Mouse (Mus musculus) liver, adult 2 months (tissue): ENCODE data around the gene Gps1. TPM values are rescaled to one million over a fixed set of nuclear protein-coding genes. Genes with fewer than 3 reads are reported as not detected.

Experiments used
- DNase-seq: peaks from one replicate; pipeline ENCODE4 v3.0.0-alpha.2; 2011; ENCODE audit warnings: low read depth, low spot score; ENCODE audit errors: extremely low read depth
- H3K27ac ChIP-seq: fragments of 200-500 bp; replicated peaks from 2 replicates; pipeline ENCODE4 v1.5.1; 2012; ENCODE audit warnings: low read depth, mild to moderate bottlenecking, control low read depth, inconsistent platforms, low read length; ENCODE audit not compliant: insufficient read depth
- H3K27me3 ChIP-seq: fragments of 200-500 bp; 2 replicates; pipeline ENCODE4 v1.6.1; 2012; ENCODE audit warnings: mild to moderate bottlenecking, moderate library complexity, low read length, inconsistent platforms; ENCODE audit not compliant: control insufficient read depth, insufficient read depth
- H3K36me3 ChIP-seq: fragments of 200-500 bp; 2 replicates; pipeline ENCODE4 v1.6.1; 2012; ENCODE audit warnings: low read length, inconsistent platforms; ENCODE audit not compliant: control insufficient read depth, insufficient read depth
- H3K4me1 ChIP-seq: fragments of 200-500 bp; 2 replicates; pipeline ENCODE4 v1.6.1; 2011; ENCODE audit warnings: low read length; ENCODE audit not compliant: control insufficient read depth, insufficient read depth
- H3K4me3 ChIP-seq: fragments of 200-500 bp; 2 replicates; pipeline ENCODE4 v1.5.1; 2011; ENCODE audit warnings: low read depth, mild to moderate bottlenecking, control low read depth, low read length, moderate library complexity; ENCODE audit not compliant: insufficient read depth
- H3K79me2 ChIP-seq: fragments of 200-500 bp; 2 replicates; pipeline ENCODE4 v1.6.1; 2012; ENCODE audit warnings: inconsistent platforms, mild to moderate bottlenecking, low read length, moderate library complexity; ENCODE audit not compliant: control insufficient read depth, insufficient read depth
- H3K9ac ChIP-seq: fragments of 200-500 bp; 2 replicates; pipeline ENCODE4 v1.6.1; 2012; ENCODE audit warnings: low read depth, mild to moderate bottlenecking, control low read depth, inconsistent platforms, low read length
- CTCF ChIP-seq: fragments of 200-500 bp; IDR thresholded peaks from 2 replicates; pipeline ENCODE4 v1.5.1; 2011; ENCODE audit warnings: low read depth, low read length, control low read depth
- POLR2A ChIP-seq: fragments of 200-500 bp; IDR thresholded peaks from 2 replicates; pipeline ENCODE4 v1.6.1; 2011; ENCODE audit warnings: low read length, control low read depth; ENCODE audit not compliant: insufficient read depth; ENCODE audit errors: extremely low read depth
- WGBS: fragments of 180-500 bp; shearing (Covaris S2); methylation state at CpG from one replicate; pipeline ENCODE4 v1.1.7; 2018; 5-methylcytosine and 5-hydroxymethylcytosine counted together
- polyA plus RNA-seq: library from polyadenylated mRNA; depleted of rRNA; stranded (reverse); fragments of >200 nt; gene quantifications from 2 replicates; pipeline ENCODE4 v1.2.3, GENCODE M21; 2012
- total RNA-seq: library from RNA; depleted of rRNA; stranded (reverse); fragments of >200 nt; gene quantifications from 2 replicates; pipeline ENCODE4 v1.2.3, GENCODE M21; 2014

Gps1 gene
- total and polyA plus RNA-seq, 2 experiments, result 81.9 to 97.9 TPM

- Histone ChIP-seq H3K79me2 (peaks cover 15% of the 10 kb centered on the region), H3K9ac (peak within 1 kb of the TSS; percentile 88), H3K4me3 (peak within 1 kb of the TSS; percentile 90), H3K27ac (peak within 1 kb of the TSS; percentile 67), H3K27me3 (no peaks in the 10 kb centered on the region), H3K4me1 (peaks cover 15% of the 10 kb centered on the region), H3K36me3 (peaks cover 16% of the 10 kb centered on the region)
- 1% methylated on average over 59 of the region's 59 CpGs for WGBS
- peak; percentile 84 for DNase-seq
- TF ChIP-seq POLR2A, result peak; percentile 55
- no peak for TF ChIP-seq CTCF
Measured at GRCm38 (mm10) chr11:120795756-120796613, 11.9 kb downstream of the Gps1 start, which contains the start of gene Dus1l. TSS of gene Dus1l (minus strand) at chr11:120796403.

- H3K27me3 ChIP-seq, result no peaks in the 10 kb centered on the region
- no peak for DNase-seq
- TF ChIP-seq CTCF, result no peak
- no peak for TF ChIP-seq POLR2A
- WGBS, result 40% methylated on average over 8 of the region's 8 CpGs
- H3K9ac ChIP-seq, result peak overlapping the region; percentile 47
- peaks cover 11% of the 10 kb centered on the region for H3K36me3 ChIP-seq
- peaks cover 15% of the 10 kb centered on the region for H3K4me1 ChIP-seq
- peaks cover 15% of the 10 kb centered on the region for H3K79me2 ChIP-seq
- no peak overlapping the region for H3K4me3 ChIP-seq
- peak overlapping the region; percentile 17 for H3K27ac ChIP-seq
Measured at GRCm38 (mm10) chr11:120796614-120796946, 12.5 kb downstream of the Gps1 start.

GRCm38 (mm10) chr11:120798244-120798643, 14.2 kb downstream of the Gps1 start:
- DNase-seq, result no peak
- Histone ChIP-seq H3K27me3 (no peaks in the 10 kb centered on the region), H3K4me3 (no peak overlapping the region), H3K79me2 (peaks cover 15% of the 10 kb centered on the region), H3K9ac (no peak overlapping the region), H3K4me1 (peaks cover 15% of the 10 kb centered on the region), H3K36me3 (peaks cover 4% of the 10 kb centered on the region; the same call in 1 of the 2 replicates), H3K27ac (no peak overlapping the region)
- no peak for TF ChIP-seq CTCF
- TF ChIP-seq POLR2A, result no peak
- 85% methylated on average over 3 of the region's 3 CpGs for WGBS

GRCm38 (mm10) chr11:120799316-120799890, 15.3 kb downstream of the Gps1 start:
- Histone ChIP-seq H3K4me3 (no peak overlapping the region), H3K27ac (no peak overlapping the region), H3K9ac (no peak overlapping the region), H3K79me2 (peaks cover 13% of the 10 kb centered on the region), H3K4me1 (peaks cover 15% of the 10 kb centered on the region), H3K36me3 (no peaks in the 10 kb centered on the region), H3K27me3 (no peaks in the 10 kb centered on the region)
- WGBS, result 56% methylated on average over 6 of the region's 6 CpGs
- TF ChIP-seq POLR2A, result no peak
- TF ChIP-seq CTCF, result no peak
- no peak for DNase-seq

- Histone ChIP-seq H3K79me2 (peaks cover 8% of the 10 kb centered on the region), H3K9ac (no peak overlapping the region; the same call in 1 of the 2 replicates), H3K4me1 (peaks cover 10% of the 10 kb centered on the region), H3K27me3 (no peaks in the 10 kb centered on the region), H3K36me3 (no peaks in the 10 kb centered on the region; the same call in 1 of the 2 replicates), H3K27ac (peak overlapping the region; percentile 64), H3K4me3 (no peak overlapping the region)
- TF ChIP-seq POLR2A (no peak), CTCF (peak; percentile 97)
- 6% methylated on average over 10 of the region's 10 CpGs for WGBS
- peak; percentile 92 for DNase-seq
Measured at GRCm38 (mm10) chr11:120800061-120800904, 16.2 kb downstream of the Gps1 start.
